Mouse (Mus musculus) intestine, embryonic 16.5 days (tissue): ENCODE measurements around the gene Mymx. TPM values are rescaled to one million over a fixed set of nuclear protein-coding genes. Genes with fewer than 3 reads are reported as not detected.

Experiments used
- ATAC-seq: fragments of 200-750 bp; cut with Nextera tagmentation; 2 replicates; pipeline ENCODE4 v1.8.0; 2017; ENCODE audit warnings: moderate TSS enrichment, moderate library complexity
- H3K27ac ChIP-seq: fragments of 300-500 bp; sonication (generic); 2 replicates; pipeline ENCODE4 v1.5.1; 2014; ENCODE audit warnings: mild to moderate bottlenecking, low read length
- H3K27me3 ChIP-seq: fragments of 300-500 bp; sonication (generic); replicated peaks from 2 replicates; pipeline ENCODE4 v1.6.1; 2014; ENCODE audit warnings: low read length, control low read depth, mixed read lengths; ENCODE audit not compliant: control insufficient read depth, insufficient read depth
- H3K36me3 ChIP-seq: fragments of 300-500 bp; sonication (generic); 2 replicates; pipeline ENCODE4 v1.6.1; 2014; ENCODE audit warnings: low read length, control low read depth; ENCODE audit not compliant: control insufficient read depth, insufficient read depth
- H3K4me1 ChIP-seq: fragments of 300-500 bp; sonication (generic); 2 replicates; pipeline ENCODE4 v1.6.1; 2014; ENCODE audit warnings: low read length, control low read depth, mixed read lengths; ENCODE audit not compliant: control insufficient read depth, insufficient read depth
- H3K4me2 ChIP-seq: fragments of 300-500 bp; sonication (generic); 2 replicates; pipeline ENCODE4 v1.6.1; 2014; ENCODE audit warnings: low read depth, low read length, control low read depth
- H3K4me3 ChIP-seq: fragments of 300-500 bp; sonication (generic); 2 replicates; pipeline ENCODE4 v1.5.1; 2014; ENCODE audit warnings: mild to moderate bottlenecking, low read length
- H3K9ac ChIP-seq: fragments of 300-500 bp; sonication (generic); 2 replicates; pipeline ENCODE4 v1.6.1; 2014; ENCODE audit warnings: low read depth, low read length
- H3K9me3 ChIP-seq: fragments of 300-500 bp; sonication (generic); 2 replicates; pipeline ENCODE4 v1.6.1; 2016; ENCODE audit warnings: low read length, control low read depth; ENCODE audit not compliant: control insufficient read depth
- WGBS: fragments of 180-500 bp; shearing (Covaris S2); extraction: QIAGEN DNeasy Blood & Tissue Kit; methylation state at CpG from one replicate; pipeline ENCODE4 v1.1.7; 2014; 5-methylcytosine and 5-hydroxymethylcytosine counted together
- polyA plus RNA-seq: library from polyadenylated mRNA; unstranded; fragments of >200 nt; fragmentation: Nextera tagmentation; extraction: Ambion mirVana; gene quantifications from 2 replicates; pipeline ENCODE4 v1.2.1, GENCODE M21; 2015

The Mymx gene
- polyA plus RNA-seq, 1 experiment from 2014 or later = 0.22 TPM

DNA sequence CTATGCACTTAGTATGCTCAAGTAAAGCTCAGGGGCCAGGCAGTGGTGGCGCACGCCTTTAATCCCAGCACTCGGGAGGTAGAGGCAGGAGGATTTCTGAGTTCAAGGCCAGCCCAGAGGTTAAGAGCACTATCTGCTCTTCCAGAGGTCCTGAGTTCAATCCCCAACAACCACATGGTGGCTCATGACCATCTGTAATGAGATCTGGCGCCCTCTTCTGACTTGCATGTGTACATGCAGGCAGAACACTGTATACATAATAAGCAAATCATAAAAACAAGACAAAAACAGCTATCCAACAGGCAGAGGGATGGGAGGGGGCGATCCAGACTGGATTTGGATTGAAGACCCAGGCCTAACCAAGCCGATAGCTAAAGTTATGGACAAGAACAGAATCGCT, 23.1 kb downstream of the Mymx start:
- H3K27ac ChIP-seq = no peak overlapping the region
- ATAC-seq = no peak

DNA sequence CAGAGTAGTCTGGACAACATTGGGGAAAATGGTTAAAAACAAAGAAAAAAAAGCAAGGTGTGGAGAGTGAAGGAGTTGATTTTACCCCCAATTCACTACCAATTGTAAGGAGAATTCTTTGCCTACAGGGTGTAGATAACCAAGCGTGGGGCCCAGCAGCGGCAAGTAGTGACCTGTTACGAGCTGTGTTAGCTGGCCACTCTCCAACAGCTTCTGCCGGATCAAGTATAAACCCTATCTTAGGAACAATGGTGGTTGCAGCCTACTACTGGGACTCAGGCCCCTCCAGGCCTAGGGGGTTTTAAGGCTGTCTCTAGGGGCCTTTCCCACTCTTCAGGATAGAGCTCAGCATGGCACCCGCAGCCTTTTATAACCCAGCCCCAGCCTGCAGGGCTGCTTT, 23.7 kb downstream of the Mymx start:
- 54% methylated on average over 5 of the region's 5 CpGs for WGBS
- no peaks in the 10 kb centered on the region for H3K36me3 ChIP-seq
- no peak overlapping the region for H3K4me3 ChIP-seq
- H3K4me1 ChIP-seq = peaks cover 19% of the 10 kb centered on the region
- H3K27ac ChIP-seq = no peak overlapping the region
- no peaks in the 10 kb centered on the region for H3K9me3 ChIP-seq
- no peak for ATAC-seq
- H3K4me2 ChIP-seq = no peak overlapping the region
- no peak overlapping the region for H3K9ac ChIP-seq
- no peaks in the 10 kb centered on the region for H3K27me3 ChIP-seq

More for the DNA sequence above, 23.1 kb downstream of the Mymx start:
- Histone ChIP-seq H3K9me3 (no peaks in the 10 kb centered on the region), H3K9ac (no peak overlapping the region), H3K4me2 (no peak overlapping the region), H3K4me3 (no peak overlapping the region), H3K27me3 (no peaks in the 10 kb centered on the region), H3K36me3 (no peaks in the 10 kb centered on the region), H3K4me1 (peaks cover 19% of the 10 kb centered on the region)
- 78% methylated on average over 7 of the region's 7 CpGs for WGBS

DNA sequence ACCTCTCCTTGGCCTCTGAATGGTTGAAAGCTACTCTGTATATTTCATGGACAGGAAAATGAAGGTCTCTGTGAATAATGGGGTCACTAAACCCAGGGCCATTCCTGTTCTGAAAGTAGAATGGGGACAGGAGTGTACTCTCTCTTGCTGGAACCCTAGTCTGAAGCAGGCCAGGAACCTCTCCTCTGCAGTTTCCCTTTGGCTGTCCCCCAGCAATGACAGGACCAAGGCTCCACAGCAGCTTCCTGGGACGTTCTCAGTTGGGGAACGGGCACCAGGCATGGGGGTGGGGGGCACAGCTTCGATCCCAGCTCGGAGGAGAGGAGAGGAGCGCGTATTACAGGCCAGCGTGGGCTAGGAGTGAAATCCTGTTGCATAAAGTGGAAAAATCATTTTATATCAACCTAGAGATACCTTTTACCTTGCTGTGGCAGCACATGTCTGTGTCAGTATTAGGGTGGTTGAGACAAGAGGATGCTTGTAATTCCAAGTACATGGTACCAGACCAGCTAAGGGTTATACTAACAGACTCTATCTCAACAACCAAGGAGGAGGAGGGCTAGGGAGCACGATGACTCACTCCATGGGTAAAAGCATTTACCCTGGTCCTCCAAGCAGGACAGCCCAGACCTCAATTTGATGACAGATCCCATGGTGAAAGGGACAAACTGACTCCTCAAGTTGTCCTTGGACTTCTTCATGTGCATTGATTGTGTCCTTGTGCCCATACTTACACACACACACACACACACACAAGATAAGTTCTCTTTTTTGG, 26.6 kb downstream of the Mymx start:
- H3K9ac ChIP-seq = peak overlapping the region; percentile 100; the same call in 1 of the 2 replicates
- H3K4me1 ChIP-seq = peaks cover 24% of the 10 kb centered on the region
- no peaks in the 10 kb centered on the region for H3K27me3 ChIP-seq
- WGBS = 88% methylated on average over 8 of the region's 8 CpGs
- H3K36me3 ChIP-seq = peaks cover 10% of the 10 kb centered on the region
- no peak overlapping the region for H3K4me3 ChIP-seq
- H3K27ac ChIP-seq = peak overlapping the region; percentile 98; the same call in 1 of the 2 replicates
- H3K9me3 ChIP-seq = no peaks in the 10 kb centered on the region
- no peak for ATAC-seq
- H3K4me2 ChIP-seq = no peak overlapping the region

DNA sequence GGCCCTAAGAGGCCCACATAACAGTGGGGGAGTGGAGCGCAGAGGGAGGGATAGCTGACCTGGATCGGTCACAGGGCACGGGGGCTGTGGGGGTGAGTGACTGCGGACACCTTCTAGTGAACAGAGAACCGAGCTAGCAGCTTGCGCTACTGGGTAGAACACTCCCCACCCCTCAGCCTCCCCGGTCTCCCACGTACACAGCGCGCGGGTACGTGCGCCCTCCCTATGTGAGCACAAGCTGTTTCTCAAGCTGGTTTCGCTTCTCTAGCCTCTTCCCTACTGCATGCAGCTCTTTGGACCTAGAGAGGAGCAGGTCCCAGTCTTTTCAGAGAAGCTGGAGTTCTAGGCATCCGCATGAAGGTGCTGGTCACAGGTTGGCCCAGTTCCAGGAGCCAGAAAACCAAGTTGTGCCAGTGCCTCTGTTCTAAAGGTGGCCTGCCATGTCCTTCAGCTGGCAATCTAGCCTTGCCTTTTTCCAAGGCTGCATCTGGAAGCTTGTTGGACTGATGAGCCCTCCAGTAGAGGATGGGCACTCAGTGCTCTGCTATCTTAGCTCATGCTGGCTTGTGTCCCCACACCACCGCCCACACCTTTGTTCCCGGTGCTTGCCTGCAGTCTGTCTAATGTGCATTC, 27.7 kb downstream of the Mymx start:
- Histone ChIP-seq H3K4me2 (peak overlapping the region; percentile 84), H3K27me3 (no peaks in the 10 kb centered on the region), H3K27ac (peak overlapping the region; percentile 98), H3K36me3 (peaks cover 16% of the 10 kb centered on the region), H3K4me3 (peak overlapping the region; percentile 100), H3K9ac (peak overlapping the region; percentile 100), H3K9me3 (no peaks in the 10 kb centered on the region), H3K4me1 (peaks cover 27% of the 10 kb centered on the region)
- ATAC-seq = peak; percentile 70
- 3% methylated on average over 17 of the region's 17 CpGs for WGBS

DNA sequence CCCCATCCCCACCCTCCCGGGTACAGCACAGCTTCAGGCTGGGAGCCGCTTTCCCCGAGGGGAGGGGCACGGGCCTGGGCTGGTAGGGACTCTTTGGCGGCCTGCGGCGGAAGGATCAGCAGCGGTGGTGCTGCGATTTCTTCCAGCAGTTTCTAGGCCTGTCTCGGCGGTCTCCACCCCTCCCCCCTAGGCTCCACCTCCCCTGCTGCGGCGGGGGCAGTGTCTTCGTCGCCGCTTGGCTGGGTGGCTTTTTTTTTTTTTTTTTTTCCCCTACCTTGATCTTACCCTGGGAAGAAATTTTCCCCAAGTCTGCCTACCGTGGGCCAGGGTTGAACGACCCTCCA, 28.1 kb downstream of the Mymx start:
- Histone ChIP-seq H3K4me1 (peaks cover 27% of the 10 kb centered on the region), H3K36me3 (peaks cover 16% of the 10 kb centered on the region), H3K4me3 (peak overlapping the region; percentile 100), H3K9ac (peak overlapping the region; percentile 100), H3K27ac (peak overlapping the region; percentile 98), H3K4me2 (peak overlapping the region; percentile 84), H3K27me3 (no peaks in the 10 kb centered on the region), H3K9me3 (no peaks in the 10 kb centered on the region)
- peak; percentile 68 for ATAC-seq
- WGBS = under 1% methylated on average over 17 of the region's 18 CpGs

DNA sequence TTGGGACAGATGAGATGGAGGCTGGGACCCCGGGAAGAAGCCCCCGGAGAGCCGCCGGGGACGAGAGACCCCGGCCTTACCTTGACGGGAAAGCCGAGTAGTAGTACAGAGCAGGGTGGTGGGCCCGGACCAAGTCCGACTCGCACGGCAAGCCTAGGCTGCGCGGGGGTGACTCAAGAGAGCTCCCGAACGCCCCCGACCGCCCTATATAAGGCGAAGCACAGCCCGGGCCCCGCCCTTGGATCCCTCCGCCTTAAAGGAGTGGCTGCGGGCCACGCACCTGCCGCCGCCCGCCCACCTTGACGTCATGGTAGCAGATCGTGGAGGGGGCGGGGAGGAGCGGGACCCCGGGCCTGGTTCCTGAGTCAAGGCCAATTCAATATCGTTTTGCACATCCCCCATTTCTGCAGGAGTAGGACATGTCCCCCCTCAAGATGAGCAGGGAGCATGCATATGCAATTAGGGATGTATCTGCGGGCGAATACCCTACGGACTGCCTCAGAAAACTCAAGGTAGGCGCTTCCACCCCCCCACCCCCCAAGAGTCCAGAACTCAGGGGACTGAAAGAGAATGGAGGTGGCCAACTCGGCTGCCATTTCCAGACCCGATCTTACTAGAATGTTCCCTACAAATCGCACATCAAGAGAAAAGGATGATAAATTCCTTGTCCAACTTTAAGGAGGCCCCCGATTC, 28.7 kb downstream of the Mymx start, which contains the start of gene Hsp90ab1:
Gene Hsp90ab1 (minus strand): TSS at position 185 of the 693 bp plus-strand sequence.
- peak within 1 kb of the TSS; percentile 98 for H3K27ac ChIP-seq
- no peaks in the 10 kb centered on the region for H3K27me3 ChIP-seq
- peaks cover 19% of the 10 kb centered on the region for H3K36me3 ChIP-seq
- under 1% methylated on average over 41 of the region's 41 CpGs for WGBS
- peaks cover 27% of the 10 kb centered on the region for H3K4me1 ChIP-seq
- no peaks in the 10 kb centered on the region for H3K9me3 ChIP-seq
- peak within 1 kb of the TSS; percentile 84 for H3K4me2 ChIP-seq
- peak; percentile 77 for ATAC-seq
- peak within 1 kb of the TSS; percentile 100 for H3K4me3 ChIP-seq
- peak within 1 kb of the TSS; percentile 100 for H3K9ac ChIP-seq

DNA sequence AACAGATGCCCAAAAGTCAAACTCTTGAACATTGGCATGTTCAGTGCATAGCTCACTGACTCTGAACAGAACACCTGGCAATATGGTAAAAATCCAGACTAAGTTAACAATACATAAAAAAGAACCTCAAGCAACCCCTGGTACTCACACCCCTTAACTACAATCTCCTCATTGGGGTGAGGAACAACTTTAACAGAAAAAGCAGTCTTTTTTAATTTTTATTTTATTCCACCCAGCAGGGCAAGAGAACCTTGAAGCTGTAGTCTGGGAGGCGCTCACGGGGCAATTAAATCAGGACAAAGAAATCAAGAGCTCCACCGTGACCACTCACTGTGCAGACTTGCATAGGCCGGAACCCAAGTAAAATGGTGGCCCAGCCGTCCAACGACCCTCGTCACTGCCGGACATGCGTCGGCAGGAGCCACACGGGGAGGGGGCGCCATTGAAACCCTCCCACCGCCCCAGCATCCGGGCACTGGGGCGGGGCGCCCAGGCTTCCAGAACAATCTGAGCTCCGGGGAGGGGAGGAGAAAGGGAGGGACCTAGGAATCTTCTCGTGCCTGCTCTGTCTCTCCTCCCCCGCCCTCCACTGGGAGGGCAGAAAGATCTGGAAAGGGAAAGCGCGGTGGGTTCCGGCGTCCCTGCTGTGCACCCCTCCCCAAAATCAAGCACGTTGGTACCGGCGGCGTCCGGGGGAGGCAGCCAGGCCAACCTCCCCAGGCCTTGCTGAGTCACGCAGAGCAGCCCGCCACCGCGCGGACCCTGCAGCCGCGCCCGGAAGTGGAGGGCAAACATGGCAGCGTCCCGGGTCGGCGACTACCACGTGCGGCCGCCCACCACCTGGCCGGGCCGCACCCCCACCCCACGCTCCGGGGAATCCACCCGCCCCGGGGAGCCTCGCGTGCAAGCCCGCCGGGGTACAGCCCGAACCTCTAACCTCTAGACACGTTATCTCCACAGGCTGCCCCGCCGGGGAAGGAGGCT, 29.5 kb downstream of the Mymx start:
- ATAC-seq = peak; percentile 60
- H3K27ac ChIP-seq = peak overlapping the region; percentile 98
- peaks cover 28% of the 10 kb centered on the region for H3K4me1 ChIP-seq
- under 1% methylated on average over 57 of the region's 57 CpGs for WGBS
- peaks cover 21% of the 10 kb centered on the region for H3K36me3 ChIP-seq
- H3K4me3 ChIP-seq = peak overlapping the region; percentile 100
- H3K9me3 ChIP-seq = no peaks in the 10 kb centered on the region
- peak overlapping the region; percentile 100 for H3K9ac ChIP-seq
- peak overlapping the region; percentile 84 for H3K4me2 ChIP-seq
- no peaks in the 10 kb centered on the region for H3K27me3 ChIP-seq

DNA sequence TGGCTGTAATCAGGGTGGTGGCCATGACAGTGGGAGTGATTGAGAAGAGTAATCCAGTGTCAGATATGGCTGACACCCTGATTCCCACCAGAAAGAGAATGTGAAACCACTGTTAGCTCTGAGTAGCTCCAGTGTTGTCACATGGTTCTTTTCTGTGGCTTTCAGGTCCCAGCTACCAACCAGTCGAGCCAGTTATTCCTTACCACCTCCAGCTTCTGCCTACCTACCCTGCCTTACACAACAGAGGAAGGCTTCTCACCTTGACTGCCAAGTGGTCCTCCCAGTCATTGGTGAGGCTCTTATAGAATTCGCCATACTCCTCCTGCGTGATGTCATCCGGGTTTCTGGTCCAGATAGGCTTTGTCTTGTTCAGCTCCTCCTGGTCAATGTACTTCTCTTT, 31.9 kb downstream of the Mymx start:
- H3K36me3 ChIP-seq = peaks cover 30% of the 10 kb centered on the region
- ATAC-seq = no peak
- H3K9me3 ChIP-seq = no peaks in the 10 kb centered on the region
- H3K9ac ChIP-seq = no peak overlapping the region
- no peak overlapping the region for H3K4me2 ChIP-seq
- H3K4me1 ChIP-seq = peaks cover 31% of the 10 kb centered on the region
- H3K4me3 ChIP-seq = no peak overlapping the region
- H3K27ac ChIP-seq = no peak overlapping the region
- H3K27me3 ChIP-seq = no peaks in the 10 kb centered on the region
- 81% methylated on average over 4 of the region's 4 CpGs for WGBS
